Mouse (Mus musculus): ENCODE results near the gene Nmbr. TPM values are rescaled to one million over a fixed set of nuclear protein-coding genes. Genes with fewer than 3 reads are reported as not detected.

Gene Nmbr
- total and polyA plus RNA-seq, 3 experiments: 0.12 to 1.1 TPM; not detected in 1

DNA sequence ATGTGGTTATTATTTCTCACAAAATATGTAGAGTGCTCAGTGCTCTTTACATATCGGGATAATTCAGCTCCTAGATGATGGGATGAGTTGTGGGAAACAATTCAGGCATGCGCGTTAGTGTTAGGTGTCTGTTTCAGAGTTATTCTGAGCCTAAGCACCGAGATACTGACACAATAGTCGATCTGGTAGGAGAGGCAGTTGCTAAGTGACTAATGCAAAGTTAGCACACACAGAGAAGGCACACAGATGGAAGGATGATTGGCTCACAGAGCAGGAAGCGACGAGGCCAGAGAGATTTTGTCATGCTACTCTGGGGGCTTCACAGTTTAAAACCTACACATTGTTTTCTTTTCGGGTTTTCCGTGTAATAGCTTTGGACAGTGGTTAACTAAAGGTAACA is 20.3 kb downstream of the Nmbr start:
- TF ChIP-seq CTCF (IDR thresholded peaks at IDR 0.05 in 2 of 3, conservative IDR thresholded peaks at IDR 0.05 in 1 of 3; ENCODE audit: control insufficient read depth in 1 of 3, insufficient read depth in 1 of 3, low read depth in 2 of 3, low read length in 3 of 3, poor library complexity in 1 of 3, severe bottlenecking in 1 of 3): no peak
- TF ChIP-seq CHD2 (IDR thresholded peaks at IDR 0.05; ENCODE audit: low read length): no peak
- TF ChIP-seq MXI1 (IDR thresholded peaks at IDR 0.05; ENCODE audit: low read depth, low read length): no peak
- TF ChIP-seq GATA1 (IDR thresholded peaks at IDR 0.05; ENCODE audit: low read depth, low read length): no peak
- no peak for TF ChIP-seq TAL1 (IDR thresholded peaks at IDR 0.05; ENCODE audit: low read length)
- no peak for TF ChIP-seq RAD21 (IDR thresholded peaks at IDR 0.05; ENCODE audit: low read depth, low read length)
- no peak for TF ChIP-seq POLR2AphosphoS5 (IDR thresholded peaks at IDR 0.05; ENCODE audit: borderline replicate concordance, low read depth, low read length)
- no peak for TF ChIP-seq ZMIZ1 (IDR thresholded peaks at IDR 0.05; ENCODE audit: low read depth, low read length)
- Histone ChIP-seq H3K9me3 (replicated peaks; ENCODE audit: insufficient read depth, low read length) (no peaks in the 10 kb centered on the region), H3K27me3 (ENCODE audit: control insufficient read depth in 1 of 2, insufficient read depth in 2 of 2, low read length in 2 of 2) (no peaks in the 10 kb centered on the region), H3K4me3 (ENCODE audit: control insufficient read depth in 1 of 2, insufficient read depth in 1 of 2, low read depth in 2 of 2, low read length in 2 of 2) (no peak overlapping the region), H3K9ac (ENCODE audit: control insufficient read depth, low read depth, low read length, poor library complexity, severe bottlenecking) (no peak overlapping the region), H3K79me2 (ENCODE audit: control insufficient read depth, insufficient read depth, low read length, poor library complexity) (no peaks in the 10 kb centered on the region), H3K27ac (ENCODE audit: control insufficient read depth, low read depth, low read length) (no peak overlapping the region), H3K4me1 (ENCODE audit: control insufficient read depth in 1 of 2, insufficient read depth in 2 of 2, low read length in 2 of 2) (no peaks in the 10 kb centered on the region), H3K36me3 (ENCODE audit: control insufficient read depth in 1 of 2, insufficient read depth in 2 of 2, low read length in 2 of 2) (no peaks in the 10 kb centered on the region)
- no peak for DNase-seq (ENCODE audit: low read depth, low spot score)

DNA sequence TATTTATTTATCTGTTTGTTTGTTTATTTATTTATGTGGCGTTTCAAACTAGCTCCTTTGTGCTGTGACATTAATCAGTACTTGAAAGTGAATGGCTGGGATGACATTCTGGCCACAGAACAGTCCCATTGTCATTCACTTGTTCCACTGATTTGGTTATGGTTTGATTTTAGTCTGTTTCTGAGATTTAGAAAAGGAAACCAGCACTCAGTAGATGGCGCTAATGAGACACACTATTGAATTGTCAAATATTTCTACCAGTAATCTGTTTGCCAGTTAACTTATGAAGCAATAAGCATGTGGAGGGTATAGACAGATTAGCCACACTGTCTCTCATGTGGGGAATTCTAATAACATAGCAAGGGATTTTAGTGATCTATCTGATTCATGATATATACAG is 28.9 kb downstream of the Nmbr start:
- DNase-seq (ENCODE audit: low read depth, low spot score): peak; percentile 66
- no peaks in the 10 kb centered on the region for H3K79me2 ChIP-seq (ENCODE audit: control insufficient read depth, insufficient read depth, low read length, poor library complexity)
- no peaks in the 10 kb centered on the region for H3K4me1 ChIP-seq (ENCODE audit: control insufficient read depth in 1 of 2, insufficient read depth in 2 of 2, low read length in 2 of 2)
- H3K4me3 ChIP-seq (ENCODE audit: control insufficient read depth in 1 of 2, insufficient read depth in 1 of 2, low read depth in 2 of 2, low read length in 2 of 2): no peak overlapping the region
- no peak overlapping the region for H3K9ac ChIP-seq (ENCODE audit: control insufficient read depth, low read depth, low read length, poor library complexity, severe bottlenecking)
- H3K36me3 ChIP-seq (ENCODE audit: control insufficient read depth in 1 of 2, insufficient read depth in 2 of 2, low read length in 2 of 2): no peaks in the 10 kb centered on the region
- H3K27me3 ChIP-seq (ENCODE audit: control insufficient read depth in 1 of 2, insufficient read depth in 2 of 2, low read length in 2 of 2): no peaks in the 10 kb centered on the region
- H3K27ac ChIP-seq (ENCODE audit: control insufficient read depth, low read depth, low read length): no peak overlapping the region
- no peaks in the 10 kb centered on the region for H3K9me3 ChIP-seq (replicated peaks; ENCODE audit: insufficient read depth, low read length)
- TF ChIP-seq POLR2A (IDR thresholded peaks at IDR 0.05; ENCODE audit: control insufficient read depth in 1 of 2, insufficient read depth in 1 of 2, low read depth in 1 of 2, low read length in 2 of 2, poor library complexity in 1 of 2) (no peak), ELF1 (IDR thresholded peaks at IDR 0.05; ENCODE audit: low read depth, low read length) (no peak), HCFC1 (IDR thresholded peaks at IDR 0.05; ENCODE audit: low read depth, low read length) (no peak), MAZ (IDR thresholded peaks at IDR 0.05; ENCODE audit: low read depth, low read length) (no peak), EP300 (IDR thresholded peaks at IDR 0.05; ENCODE audit: low read depth in 1 of 2, low read length in 2 of 2) (no peak), SMC3 (IDR thresholded peaks at IDR 0.05; ENCODE audit: low read depth, low read length) (peak; percentile 75), E2F4 (IDR thresholded peaks at IDR 0.05; ENCODE audit: borderline replicate concordance, low read depth, low read length) (no peak), CHD1 (IDR thresholded peaks at IDR 0.05; ENCODE audit: low read depth, low read length) (no peak), MYB (IDR thresholded peaks at IDR 0.05; ENCODE audit: low read depth, low read length) (no peak), ZKSCAN1 (IDR thresholded peaks at IDR 0.05; ENCODE audit: low read depth, low read length) (no peak), ZMIZ1 (IDR thresholded peaks at IDR 0.05; ENCODE audit: low read depth, low read length) (no peak), ETS1 (IDR thresholded peaks at IDR 0.05; ENCODE audit: low read depth, low read length) (no peak), NRF1 (IDR thresholded peaks at IDR 0.05; ENCODE audit: insufficient read depth, low read depth, low read length, poor library complexity, severe bottlenecking) (no peak), POLR2AphosphoS2 (IDR thresholded peaks at IDR 0.05; ENCODE audit: low read length) (no peak), USF2 (IDR thresholded peaks at IDR 0.05; ENCODE audit: borderline replicate concordance in 1 of 2, insufficient read depth in 1 of 2, low read depth in 1 of 2, low read length in 2 of 2) (no peak), MAX (IDR thresholded peaks at IDR 0.05; ENCODE audit: low read length) (no peak), SIN3A (IDR thresholded peaks at IDR 0.05; ENCODE audit: low read length) (no peak), USF1 (IDR thresholded peaks at IDR 0.05; ENCODE audit: low read depth, low read length) (no peak), GATA1 (IDR thresholded peaks at IDR 0.05; ENCODE audit: low read depth, low read length) (no peak), RCOR1 (IDR thresholded peaks at IDR 0.05; ENCODE audit: low read depth, low read length) (peak; percentile 95), TAL1 (IDR thresholded peaks at IDR 0.05; ENCODE audit: low read length) (no peak), ZC3H11A (IDR thresholded peaks at IDR 0.05; ENCODE audit: low read depth, low read length) (peak; percentile 62), TBP (IDR thresholded peaks at IDR 0.05; ENCODE audit: low read depth, low read length) (no peak), CHD2 (IDR thresholded peaks at IDR 0.05; ENCODE audit: low read length) (no peak), CTCF (IDR thresholded peaks at IDR 0.05 in 2 of 3, conservative IDR thresholded peaks at IDR 0.05 in 1 of 3; ENCODE audit: control insufficient read depth in 1 of 3, insufficient read depth in 1 of 3, low read depth in 2 of 3, low read length in 3 of 3, poor library complexity in 1 of 3, severe bottlenecking in 1 of 3) (peak in 2 of 3 experiments; percentile 41 to 76; a peak in 4 of 6 replicates), BHLHE40 (IDR thresholded peaks at IDR 0.05; ENCODE audit: borderline replicate concordance, low read depth, low read length) (no peak), ZNF384 (IDR thresholded peaks at IDR 0.05; ENCODE audit: low read depth, low read length) (no peak), TCF12 (IDR thresholded peaks at IDR 0.05; ENCODE audit: low read depth, low read length) (no peak), KAT2A (conservative IDR thresholded peaks at IDR 0.05; ENCODE audit: low read depth, low read length) (no peak)

All from MEL (cell line).